Mouse (Mus musculus) neural tube, embryonic 13.5 days (tissue): ENCODE results near the gene Cntn3. TPM values are rescaled to one million over a fixed set of nuclear protein-coding genes. Genes with fewer than 3 reads are reported as not detected.

Source experiments
- ATAC-seq: fragments of 200-750 bp; cut with Nextera tagmentation; 2 replicates; pipeline ENCODE4 v1.8.0; 2017; ENCODE audit warnings: low read depth, mild to moderate bottlenecking, moderate TSS enrichment, moderate library complexity
- H3K27ac ChIP-seq: fragments of 300-500 bp; sonication (generic); replicated peaks from 2 replicates; pipeline ENCODE4 v1.5.1; 2015; ENCODE audit warnings: moderate library complexity, mild to moderate bottlenecking, inconsistent platforms
- H3K27me3 ChIP-seq: fragments of 300-500 bp; sonication (generic); 2 replicates; pipeline ENCODE4 v1.6.1; 2015; ENCODE audit warnings: mild to moderate bottlenecking, inconsistent platforms
- H3K36me3 ChIP-seq: fragments of 300-500 bp; sonication (generic); 2 replicates; pipeline ENCODE4 v1.6.1; 2015; ENCODE audit warnings: mild to moderate bottlenecking, inconsistent platforms
- H3K4me1 ChIP-seq: fragments of 300-500 bp; sonication (generic); replicated peaks from 2 replicates; pipeline ENCODE4 v1.6.1; 2015; ENCODE audit warnings: inconsistent platforms
- H3K4me2 ChIP-seq: fragments of 300-500 bp; sonication (generic); 2 replicates; pipeline ENCODE4 v1.6.1; 2015; ENCODE audit warnings: inconsistent platforms, mild to moderate bottlenecking, moderate library complexity
- H3K4me3 ChIP-seq: fragments of 300-500 bp; sonication (generic); 2 replicates; pipeline ENCODE4 v1.5.1; 2015; ENCODE audit warnings: mild to moderate bottlenecking, inconsistent platforms
- H3K9ac ChIP-seq: fragments of 300-500 bp; sonication (generic); 2 replicates; pipeline ENCODE4 v1.6.1; 2015; ENCODE audit warnings: moderate library complexity, mild to moderate bottlenecking, inconsistent platforms
- H3K9me3 ChIP-seq: fragments of 300-500 bp; sonication (generic); 2 replicates; pipeline ENCODE4 v1.6.1; 2016; ENCODE audit warnings: inconsistent platforms
- WGBS: fragments of 180-500 bp; shearing (Covaris S2); methylation state at CpG from one replicate; pipeline ENCODE4 v1.1.7; 2015; 5-methylcytosine and 5-hydroxymethylcytosine counted together
- polyA plus RNA-seq: library from polyadenylated mRNA; unstranded; fragments of >200 nt; fragmentation: Nextera tagmentation; extraction: Ambion mirVana; gene quantifications from 2 replicates; pipeline ENCODE4 v1.2.1, GENCODE M21; 2015

The Cntn3 gene
- polyA plus RNA-seq, 1 experiment from 2014 or later: 2.5 TPM

DNA sequence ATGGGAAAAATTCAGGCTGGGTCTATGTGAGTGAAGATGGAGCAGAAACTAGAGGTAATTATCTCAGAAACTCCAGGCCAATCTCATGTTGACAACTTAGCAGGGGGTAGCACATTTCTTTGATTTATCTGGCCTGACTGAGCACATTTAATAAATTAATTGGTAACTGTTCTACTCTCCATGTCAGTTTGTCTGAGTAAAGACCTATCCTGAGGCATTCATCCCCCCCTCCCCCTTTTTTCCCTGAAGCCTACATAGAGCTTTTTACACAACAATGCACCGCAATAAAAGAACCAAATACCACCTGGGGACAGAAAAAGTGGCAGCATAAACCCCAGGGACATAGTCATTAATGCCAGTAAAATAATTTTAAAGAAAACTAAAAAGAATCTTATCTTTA is 151.1 kb downstream of the Cntn3 start:
- Histone ChIP-seq H3K4me2 (no peak overlapping the region), H3K4me3 (no peak overlapping the region), H3K9me3 (no peaks in the 10 kb centered on the region), H3K9ac (no peak overlapping the region), H3K27ac (no peak overlapping the region), H3K4me1 (no peaks in the 10 kb centered on the region), H3K27me3 (no peaks in the 10 kb centered on the region), H3K36me3 (no peaks in the 10 kb centered on the region)
- ATAC-seq: 0 out of 2 replicates have a peak, but pooled peaks have one; percentile 47
- 23% methylated on average over 1 of the region's 1 CpGs for WGBS

GRCm38 (mm10) chr6:102388590-102388989 is 184.3 kb downstream of the Cntn3 start:
- no peaks in the 10 kb centered on the region for H3K9me3 ChIP-seq

GRCm38 (mm10) chr6:102372112-102372511 is 200.8 kb downstream of the Cntn3 start:
- Histone ChIP-seq H3K4me2 (no peak overlapping the region), H3K4me1 (0 out of 2 replicates have a peak, but pooled peaks cover 7% of the 10 kb centered on the region), H3K36me3 (no peaks in the 10 kb centered on the region), H3K9me3 (no peaks in the 10 kb centered on the region), H3K27ac (no peak overlapping the region), H3K4me3 (no peak overlapping the region), H3K9ac (no peak overlapping the region), H3K27me3 (no peaks in the 10 kb centered on the region)
- ATAC-seq: no peak
- 11% methylated on average over 1 of the region's 1 CpGs for WGBS

More at GRCm38 (mm10) chr6:102388590-102388989, 184.3 kb downstream of the Cntn3 start:
- no peaks in the 10 kb centered on the region for H3K27me3 ChIP-seq
- H3K4me3 ChIP-seq: no peak overlapping the region
- no peaks in the 10 kb centered on the region for H3K4me1 ChIP-seq
- no peak overlapping the region for H3K27ac ChIP-seq
- ATAC-seq: no peak
- WGBS: 93% methylated on average over 4 of the region's 4 CpGs
- no peak overlapping the region for H3K9ac ChIP-seq
- no peak overlapping the region for H3K4me2 ChIP-seq
- H3K36me3 ChIP-seq: no peaks in the 10 kb centered on the region

- H3K4me2 ChIP-seq: no peak overlapping the region
- ATAC-seq: no peak
- H3K27ac ChIP-seq: no peak overlapping the region
- H3K4me1 ChIP-seq: no peaks in the 10 kb centered on the region
- H3K27me3 ChIP-seq: no peaks in the 10 kb centered on the region
- H3K9ac ChIP-seq: no peak overlapping the region
- no peak overlapping the region for H3K4me3 ChIP-seq
- no peaks in the 10 kb centered on the region for H3K36me3 ChIP-seq
- H3K9me3 ChIP-seq: no peaks in the 10 kb centered on the region
Observed at GRCm38 (mm10) chr6:102363880-102364279, 209.0 kb downstream of the Cntn3 start.

DNA sequence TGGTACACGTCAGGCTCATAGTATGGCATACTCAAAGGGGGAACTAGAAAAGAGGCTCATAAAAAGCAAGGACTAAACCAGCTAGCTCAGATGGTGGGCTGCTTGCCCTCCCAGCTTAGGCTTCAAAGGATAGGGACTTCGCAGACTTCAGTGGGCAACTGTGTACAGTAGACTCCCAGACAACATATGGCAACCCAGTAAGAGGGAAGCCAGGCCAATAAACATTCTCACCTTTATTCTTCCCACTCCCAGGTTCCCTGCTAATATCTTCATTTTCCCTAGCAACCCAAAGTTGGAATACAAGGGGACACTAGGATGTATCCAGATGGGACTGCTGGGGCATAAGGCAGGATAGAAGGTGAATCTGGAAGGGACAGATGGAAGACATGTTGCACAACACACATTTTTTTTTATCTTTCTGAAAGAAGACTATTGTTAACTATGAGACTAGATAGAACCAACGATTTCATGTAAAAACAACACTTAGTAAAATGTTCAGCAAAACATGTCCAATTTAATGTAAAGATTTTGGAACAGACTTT is 209.5 kb downstream of the Cntn3 start:
- WGBS: 91% methylated on average over 3 of the region's 3 CpGs

GRCm38 (mm10) chr6:102332144-102332543 is 240.8 kb downstream of the Cntn3 start:
- H3K27me3 ChIP-seq: no peaks in the 10 kb centered on the region
- H3K9ac ChIP-seq: no peak overlapping the region
- H3K36me3 ChIP-seq: no peaks in the 10 kb centered on the region
- 79% methylated on average over 3 of the region's 3 CpGs for WGBS
- no peak overlapping the region for H3K4me2 ChIP-seq
- H3K27ac ChIP-seq: no peak overlapping the region
- H3K4me3 ChIP-seq: no peak overlapping the region
- no peaks in the 10 kb centered on the region for H3K9me3 ChIP-seq
- no peak for ATAC-seq
- no peaks in the 10 kb centered on the region for H3K4me1 ChIP-seq

More for the DNA sequence above, 209.5 kb downstream of the Cntn3 start:
- Histone ChIP-seq H3K9ac (no peak overlapping the region), H3K9me3 (no peaks in the 10 kb centered on the region), H3K4me3 (no peak overlapping the region), H3K27ac (no peak overlapping the region), H3K36me3 (no peaks in the 10 kb centered on the region), H3K27me3 (no peaks in the 10 kb centered on the region), H3K4me2 (no peak overlapping the region), H3K4me1 (no peaks in the 10 kb centered on the region)
- no peak for ATAC-seq

GRCm38 (mm10) chr6:102326711-102327110 is 246.2 kb downstream of the Cntn3 start:
- Histone ChIP-seq H3K36me3 (no peaks in the 10 kb centered on the region), H3K9ac (no peak overlapping the region), H3K4me3 (no peak overlapping the region), H3K27ac (no peak overlapping the region), H3K27me3 (no peaks in the 10 kb centered on the region), H3K4me2 (no peak overlapping the region), H3K4me1 (no peaks in the 10 kb centered on the region), H3K9me3 (no peaks in the 10 kb centered on the region)
- 84% methylated on average over 2 of the region's 2 CpGs for WGBS
- no peak for ATAC-seq

GRCm38 (mm10) chr6:102322614-102323284 is 250.2 kb downstream of the Cntn3 start:
- ATAC-seq: no peak

DNA sequence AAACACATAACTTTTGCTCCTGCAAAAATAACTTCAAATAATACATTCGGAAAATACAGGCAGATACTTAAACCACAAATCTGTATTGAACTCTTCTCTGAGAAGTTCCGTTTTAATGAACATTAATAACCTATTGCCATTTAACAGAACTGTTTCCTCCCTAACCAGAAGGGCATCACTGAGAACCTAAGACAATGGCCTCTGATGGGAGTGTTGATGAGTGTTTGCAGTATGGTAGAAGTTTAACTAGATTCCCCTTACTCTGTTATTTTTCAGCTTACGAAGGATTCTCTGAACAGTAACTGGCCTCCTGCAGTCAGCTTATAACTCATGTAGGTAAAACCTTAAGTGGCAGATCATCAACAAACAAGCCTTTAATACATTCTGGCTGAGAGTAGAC is 253.1 kb downstream of the Cntn3 start:
- H3K27me3 ChIP-seq: no peaks in the 10 kb centered on the region
- ATAC-seq: no peak
- H3K4me3 ChIP-seq: no peak overlapping the region
- H3K4me2 ChIP-seq: no peak overlapping the region
- no peaks in the 10 kb centered on the region for H3K9me3 ChIP-seq
- H3K36me3 ChIP-seq: no peaks in the 10 kb centered on the region
- H3K9ac ChIP-seq: no peak overlapping the region
- no peaks in the 10 kb centered on the region for H3K4me1 ChIP-seq
- no peak overlapping the region for H3K27ac ChIP-seq
- 58% methylated on average over 3 of the region's 3 CpGs for WGBS

More at GRCm38 (mm10) chr6:102322614-102323284, 250.2 kb downstream of the Cntn3 start:
- WGBS: 78% methylated on average over 4 of the region's 4 CpGs
- no peaks in the 10 kb centered on the region for H3K27me3 ChIP-seq
- H3K4me1 ChIP-seq: no peaks in the 10 kb centered on the region
- no peaks in the 10 kb centered on the region for H3K9me3 ChIP-seq
- no peak overlapping the region for H3K4me3 ChIP-seq
- no peak overlapping the region for H3K27ac ChIP-seq
- no peak overlapping the region for H3K9ac ChIP-seq
- no peak overlapping the region for H3K4me2 ChIP-seq
- no peaks in the 10 kb centered on the region for H3K36me3 ChIP-seq

GRCm38 (mm10) chr6:102282889-102283288 is 290.0 kb downstream of the Cntn3 start:
- WGBS: 29% methylated on average over 2 of the region's 2 CpGs

GRCm38 (mm10) chr6:102231015-102231414 is 341.9 kb downstream of the Cntn3 start:
- WGBS: 86% methylated on average over 1 of the region's 1 CpGs
- no peak overlapping the region for H3K27ac ChIP-seq
- H3K27me3 ChIP-seq: no peaks in the 10 kb centered on the region
- H3K4me2 ChIP-seq: no peak overlapping the region
- no peaks in the 10 kb centered on the region for H3K4me1 ChIP-seq
- H3K4me3 ChIP-seq: no peak overlapping the region
- H3K9me3 ChIP-seq: no peaks in the 10 kb centered on the region
- no peak for ATAC-seq
- H3K9ac ChIP-seq: no peak overlapping the region
- no peaks in the 10 kb centered on the region for H3K36me3 ChIP-seq

More at GRCm38 (mm10) chr6:102282889-102283288, 290.0 kb downstream of the Cntn3 start:
- ATAC-seq: no peak
- no peak overlapping the region for H3K4me2 ChIP-seq
- no peaks in the 10 kb centered on the region for H3K4me1 ChIP-seq
- no peak overlapping the region for H3K4me3 ChIP-seq
- H3K9me3 ChIP-seq: no peaks in the 10 kb centered on the region
- H3K27ac ChIP-seq: no peak overlapping the region
- H3K27me3 ChIP-seq: no peaks in the 10 kb centered on the region
- H3K9ac ChIP-seq: no peak overlapping the region
- no peaks in the 10 kb centered on the region for H3K36me3 ChIP-seq

DNA sequence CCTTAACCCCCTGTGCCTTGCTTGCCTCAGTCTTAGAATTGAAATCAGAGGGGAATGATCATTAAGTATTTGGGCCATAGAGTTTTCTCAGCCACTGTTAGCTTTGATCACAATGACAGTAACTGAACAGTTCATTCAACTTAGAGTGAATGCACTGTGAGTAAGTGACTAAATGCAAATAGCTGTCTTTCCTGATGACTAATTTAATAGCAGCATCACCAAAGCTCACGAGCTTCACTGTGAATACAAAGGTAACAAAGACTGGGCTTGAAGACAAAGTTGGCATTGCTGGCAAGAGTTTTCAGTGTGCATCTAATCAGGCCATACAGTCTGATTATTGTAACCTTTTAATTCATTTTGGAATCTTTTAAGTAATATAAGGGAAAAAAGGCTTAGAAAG is 386.6 kb downstream of the Cntn3 start:
- Histone ChIP-seq H3K4me2 (no peak overlapping the region), H3K9ac (no peak overlapping the region), H3K36me3 (no peaks in the 10 kb centered on the region), H3K27ac (no peak overlapping the region), H3K27me3 (no peaks in the 10 kb centered on the region), H3K4me1 (no peaks in the 10 kb centered on the region), H3K9me3 (no peaks in the 10 kb centered on the region), H3K4me3 (no peak overlapping the region)
- no peak for ATAC-seq
- 18% methylated on average over 1 of the region's 1 CpGs for whole genome bisulfite sequencing

DNA sequence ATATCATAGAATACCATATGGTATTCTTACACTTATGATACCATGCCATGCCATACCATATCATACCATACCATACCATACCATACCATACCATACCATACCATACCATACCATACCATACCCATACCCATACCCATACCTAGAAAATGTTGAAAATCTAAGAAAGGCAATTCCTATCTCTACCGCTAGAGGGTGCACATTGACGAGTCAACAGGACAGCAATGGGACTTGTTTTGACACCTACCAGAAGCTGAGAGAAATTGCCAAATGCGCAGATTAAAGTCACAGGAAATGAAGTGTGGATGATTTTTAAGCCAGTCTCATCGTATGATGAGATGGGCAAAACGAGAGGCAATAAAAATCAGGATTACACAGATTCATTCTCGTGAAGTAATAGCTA is 402.0 kb downstream of the Cntn3 start:
- no peaks in the 10 kb centered on the region for H3K4me1 ChIP-seq
- WGBS: 41% methylated on average over 6 of the region's 6 CpGs
- no peak overlapping the region for H3K27ac ChIP-seq
- no peaks in the 10 kb centered on the region for H3K27me3 ChIP-seq
- no peak for ATAC-seq
- no peak overlapping the region for H3K4me3 ChIP-seq
- no peak overlapping the region for H3K4me2 ChIP-seq
- H3K36me3 ChIP-seq: no peaks in the 10 kb centered on the region
- no peak overlapping the region for H3K9ac ChIP-seq
- no peaks in the 10 kb centered on the region for H3K9me3 ChIP-seq
